Mouse (Mus musculus): Measurements from ENCODE around the gene Banf1. TPM values are rescaled to one million over a fixed set of nuclear protein-coding genes. Genes with fewer than 3 reads are reported as not detected.

Gene Banf1
- polyA plus RNA-seq, 1 experiment: 506 TPM

DNA sequence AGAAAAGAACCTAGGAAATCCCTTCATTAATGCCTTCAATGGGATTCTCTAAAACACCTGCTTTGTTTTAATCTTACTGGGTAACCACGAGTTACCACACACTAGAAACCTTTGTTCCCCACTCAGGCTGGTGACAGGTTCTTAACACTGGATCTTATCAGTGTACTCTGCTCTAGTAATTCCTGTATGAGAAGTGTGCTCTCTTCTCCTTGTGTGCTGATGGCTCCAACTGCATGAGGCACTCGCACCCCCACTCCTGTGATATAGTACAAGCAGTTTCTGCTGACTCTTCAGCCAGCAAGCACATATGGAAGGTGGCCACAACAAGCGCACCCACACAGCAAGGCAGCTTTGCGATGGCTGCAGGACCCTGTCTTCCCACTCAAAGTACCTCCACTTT is 7.2 kb upstream of the Banf1 start:
- no peaks in the 10 kb centered on the region for H3K27me3 ChIP-seq (ENCODE audit: control insufficient read depth, insufficient read depth, insufficient read length)
- no peak for TF ChIP-seq CEBPB (IDR thresholded peaks at IDR 0.05; ENCODE audit: low read depth)
- no peak for TF ChIP-seq FOSL1 (IDR thresholded peaks at IDR 0.05; ENCODE audit: insufficient read depth, low read length, poor library complexity, severe bottlenecking)
- TF ChIP-seq USF1 (IDR thresholded peaks at IDR 0.05; ENCODE audit: low read depth): no peak
- H3K4me3 ChIP-seq (ENCODE audit: insufficient read depth, poor library complexity, severe bottlenecking): no peak overlapping the region
- peaks cover 67% of the 10 kb centered on the region for H3K36me3 ChIP-seq (ENCODE audit: control insufficient read depth, insufficient read depth)
- no peak overlapping the region for H3ac ChIP-seq (ENCODE audit: control insufficient read depth, insufficient read length, low read depth)
- H3K79me3 ChIP-seq (ENCODE audit: low read depth): peaks cover 11% of the 10 kb centered on the region
- peaks cover 19% of the 10 kb centered on the region for H3K79me2 ChIP-seq (ENCODE audit: control insufficient read depth, insufficient read depth)

DNA sequence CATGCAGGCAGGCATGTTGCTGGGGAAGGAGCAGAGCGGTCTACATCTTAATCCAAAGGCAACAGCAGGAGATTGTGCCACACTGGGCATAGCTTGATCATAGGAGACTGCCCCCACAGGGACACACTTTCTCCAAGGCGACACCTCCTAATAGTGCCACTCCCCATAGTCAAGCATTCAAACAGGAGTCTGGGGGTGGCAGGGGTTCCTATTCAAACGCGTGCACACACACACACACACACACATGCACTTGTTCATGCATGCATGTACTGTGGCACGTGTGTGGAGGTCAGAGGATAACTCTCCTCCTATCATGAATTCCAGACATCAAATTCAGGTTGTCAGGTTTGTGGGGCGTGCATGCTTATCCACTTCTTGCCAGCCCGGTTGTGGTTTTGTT is 5.8 kb upstream of the Banf1 start:
- TF ChIP-seq USF1 (IDR thresholded peaks at IDR 0.05; ENCODE audit: low read depth) (no peak), CTCF (IDR thresholded peaks at IDR 0.05; ENCODE audit: control insufficient read depth, insufficient read depth, insufficient read length) (no peak), CEBPB (IDR thresholded peaks at IDR 0.05; ENCODE audit: low read depth) (no peak), MYOD1 (IDR thresholded peaks at IDR 0.05; ENCODE audit: control insufficient read depth, insufficient read length, low read depth) (no peak), MAX (IDR thresholded peaks at IDR 0.05) (no peak), FOSL1 (IDR thresholded peaks at IDR 0.05; ENCODE audit: insufficient read depth, low read length, poor library complexity, severe bottlenecking) (no peak), MYOG (IDR thresholded peaks at IDR 0.05; ENCODE audit: control insufficient read depth, extremely low read depth, insufficient read length) (no peak)
- no peaks in the 10 kb centered on the region for H3K27me3 ChIP-seq (ENCODE audit: control insufficient read depth, insufficient read depth, insufficient read length)
- no peak overlapping the region for H3K4me3 ChIP-seq (ENCODE audit: insufficient read depth, poor library complexity, severe bottlenecking)
- H3K36me3 ChIP-seq (ENCODE audit: control insufficient read depth, insufficient read depth): peaks cover 66% of the 10 kb centered on the region
- H3K79me2 ChIP-seq (ENCODE audit: control insufficient read depth, insufficient read depth): peaks cover 34% of the 10 kb centered on the region
- H3ac ChIP-seq (ENCODE audit: control insufficient read depth, insufficient read length, low read depth): no peak overlapping the region
- peaks cover 26% of the 10 kb centered on the region for H3K79me3 ChIP-seq (ENCODE audit: low read depth)

DNA sequence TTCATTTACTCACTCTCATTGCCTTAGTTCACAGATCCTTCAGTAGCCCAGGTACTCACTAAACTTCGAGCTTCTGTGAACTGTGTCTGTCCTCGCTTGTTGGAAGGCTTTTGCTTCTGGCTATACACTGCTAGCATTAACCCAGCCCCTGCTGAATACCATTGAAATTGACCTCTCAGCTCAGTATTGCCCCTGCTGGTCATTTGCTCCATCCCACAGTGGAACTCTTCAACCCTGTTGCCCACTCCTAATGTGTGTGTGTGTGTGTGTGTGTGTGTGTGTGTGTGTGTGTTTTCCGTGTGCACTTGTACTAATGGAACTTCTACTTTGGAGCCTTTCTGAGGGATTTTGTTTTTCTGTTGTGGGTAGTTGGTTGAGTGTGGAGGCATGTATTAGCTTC is 4.0 kb upstream of the Banf1 start:
- Histone ChIP-seq H3K79me3 (ENCODE audit: low read depth) (peaks cover 36% of the 10 kb centered on the region), H3K79me2 (ENCODE audit: control insufficient read depth, insufficient read depth) (peaks cover 46% of the 10 kb centered on the region), H3ac (ENCODE audit: control insufficient read depth, insufficient read length, low read depth) (no peak overlapping the region), H3K4me3 (ENCODE audit: insufficient read depth, poor library complexity, severe bottlenecking) (no peak overlapping the region), H3K27me3 (ENCODE audit: control insufficient read depth, insufficient read depth, insufficient read length) (no peaks in the 10 kb centered on the region), H3K36me3 (ENCODE audit: control insufficient read depth, insufficient read depth) (peaks cover 56% of the 10 kb centered on the region)
- no peak for TF ChIP-seq USF1 (IDR thresholded peaks at IDR 0.05; ENCODE audit: low read depth)
- no peak for TF ChIP-seq MAX (IDR thresholded peaks at IDR 0.05)
- TF ChIP-seq FOSL1 (IDR thresholded peaks at IDR 0.05; ENCODE audit: insufficient read depth, low read length, poor library complexity, severe bottlenecking): no peak
- TF ChIP-seq CTCF (IDR thresholded peaks at IDR 0.05; ENCODE audit: control insufficient read depth, insufficient read depth, insufficient read length): no peak
- no peak for TF ChIP-seq MYOG (IDR thresholded peaks at IDR 0.05; ENCODE audit: control insufficient read depth, extremely low read depth, insufficient read length)

DNA sequence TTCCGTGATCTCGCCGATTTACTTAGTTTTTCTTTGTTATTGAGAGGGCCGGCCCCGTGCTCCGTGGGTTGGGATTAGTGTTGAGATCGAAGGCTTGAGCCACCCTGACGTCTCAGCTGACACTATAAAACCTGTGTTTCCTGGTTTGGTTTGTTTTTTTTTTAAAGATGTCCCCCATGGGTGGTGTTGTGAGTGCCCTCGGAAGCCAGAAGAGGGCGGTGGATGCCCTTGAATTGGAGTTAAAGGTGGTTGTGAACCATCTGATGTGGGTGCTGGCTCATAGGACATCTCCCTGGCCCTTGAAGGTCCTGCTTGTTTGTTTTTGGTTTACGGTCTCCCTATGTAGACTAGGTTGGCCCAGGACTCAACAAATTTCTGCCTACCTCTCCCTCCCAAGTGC is 487 bp upstream of the Banf1 start:
- H3K79me2 ChIP-seq (ENCODE audit: control insufficient read depth, insufficient read depth): peaks cover 79% of the 10 kb centered on the region
- peak overlapping the region; percentile 87 for H3ac ChIP-seq (ENCODE audit: control insufficient read depth, insufficient read length, low read depth)
- peaks cover 67% of the 10 kb centered on the region for H3K36me3 ChIP-seq (ENCODE audit: control insufficient read depth, insufficient read depth)
- H3K4me3 ChIP-seq (ENCODE audit: insufficient read depth, poor library complexity, severe bottlenecking): peak overlapping the region; percentile 100
- no peaks in the 10 kb centered on the region for H3K27me3 ChIP-seq (ENCODE audit: control insufficient read depth, insufficient read depth, insufficient read length)
- TF ChIP-seq CEBPB (IDR thresholded peaks at IDR 0.05; ENCODE audit: low read depth) (no peak), MYOG (IDR thresholded peaks at IDR 0.05; ENCODE audit: control insufficient read depth, extremely low read depth, insufficient read length) (no peak), FOSL1 (IDR thresholded peaks at IDR 0.05; ENCODE audit: insufficient read depth, low read length, poor library complexity, severe bottlenecking) (no peak), MYOD1 (IDR thresholded peaks at IDR 0.05; ENCODE audit: control insufficient read depth, insufficient read length, low read depth) (no peak), CTCF (IDR thresholded peaks at IDR 0.05; ENCODE audit: control insufficient read depth, insufficient read depth, insufficient read length) (no peak), USF1 (IDR thresholded peaks at IDR 0.05; ENCODE audit: low read depth) (no peak), MAX (IDR thresholded peaks at IDR 0.05) (no peak)
- peaks cover 49% of the 10 kb centered on the region for H3K79me3 ChIP-seq (ENCODE audit: low read depth)

DNA sequence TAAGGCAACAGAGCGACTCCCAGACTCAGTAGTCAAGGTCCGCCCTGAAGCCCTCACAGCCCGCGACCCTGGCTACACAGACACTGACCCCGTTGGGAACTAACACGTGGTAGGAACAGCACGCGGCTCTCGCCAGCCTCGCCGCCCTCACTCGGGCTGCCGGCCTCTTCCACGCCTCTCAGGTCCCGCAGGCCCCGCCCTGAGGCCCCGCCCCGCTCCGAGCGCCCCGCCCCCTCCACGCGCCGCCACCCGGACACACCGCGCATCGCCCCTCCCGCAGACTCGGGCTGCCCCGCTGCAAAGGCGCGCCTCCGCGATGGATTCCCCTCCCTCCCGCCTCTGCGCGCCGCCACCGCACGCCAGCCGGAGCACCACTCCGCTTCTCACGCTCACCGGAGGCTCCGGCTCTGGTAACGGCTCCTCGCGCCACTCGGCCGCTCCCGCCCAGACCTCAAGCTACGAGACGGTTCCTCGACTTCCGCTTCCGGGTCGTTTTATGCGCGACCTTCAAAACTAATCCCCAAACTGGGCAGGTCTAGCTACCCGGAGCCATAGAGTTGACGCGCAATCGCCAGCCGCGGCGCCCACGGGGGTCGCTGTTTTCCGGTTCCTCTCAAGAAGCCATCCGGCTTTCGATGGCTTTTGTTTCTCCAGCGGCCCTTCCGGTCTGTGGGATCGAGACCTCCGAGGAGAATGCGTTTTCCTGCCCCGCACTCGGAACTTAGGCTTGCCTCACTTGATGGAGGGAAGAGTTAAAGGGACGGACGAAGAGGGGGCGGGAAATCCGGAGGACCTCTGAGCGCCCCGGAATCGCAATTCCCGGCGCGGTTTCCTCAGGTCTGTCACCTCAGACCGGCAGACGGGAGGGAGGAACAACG is 554 bp downstream of the Banf1 start, which contains the start of gene Eif1ad:
Gene Eif1ad (plus strand): TSS at position 567 of the 878 bp plus-strand sequence.
- Histone ChIP-seq H3K27me3 (ENCODE audit: control insufficient read depth, insufficient read depth, insufficient read length) (no peaks in the 10 kb centered on the region), H3K79me2 (ENCODE audit: control insufficient read depth, insufficient read depth) (peaks cover 79% of the 10 kb centered on the region), H3K4me3 (ENCODE audit: insufficient read depth, poor library complexity, severe bottlenecking) (peak within 1 kb of the TSS; percentile 100), H3K36me3 (ENCODE audit: control insufficient read depth, insufficient read depth) (peaks cover 57% of the 10 kb centered on the region), H3K79me3 (ENCODE audit: low read depth) (peaks cover 49% of the 10 kb centered on the region), H3ac (ENCODE audit: control insufficient read depth, insufficient read length, low read depth) (peak within 1 kb of the TSS; percentile 87)
- no peak for TF ChIP-seq FOSL1 (IDR thresholded peaks at IDR 0.05; ENCODE audit: insufficient read depth, low read length, poor library complexity, severe bottlenecking)
- peak; percentile 95 for TF ChIP-seq MAX (IDR thresholded peaks at IDR 0.05)
- peak; percentile 12 for TF ChIP-seq USF1 (IDR thresholded peaks at IDR 0.05; ENCODE audit: low read depth)
- TF ChIP-seq CTCF (IDR thresholded peaks at IDR 0.05; ENCODE audit: control insufficient read depth, insufficient read depth, insufficient read length): peak; percentile 14
- no peak for TF ChIP-seq CEBPB (IDR thresholded peaks at IDR 0.05; ENCODE audit: low read depth)
- no peak for TF ChIP-seq MYOD1 (IDR thresholded peaks at IDR 0.05; ENCODE audit: control insufficient read depth, insufficient read length, low read depth)
- no peak for TF ChIP-seq MYOG (IDR thresholded peaks at IDR 0.05; ENCODE audit: control insufficient read depth, extremely low read depth, insufficient read length)
